Comparison of ENCODE assay signal across 8 mouse cellular contexts in the genomic region with DNA sequence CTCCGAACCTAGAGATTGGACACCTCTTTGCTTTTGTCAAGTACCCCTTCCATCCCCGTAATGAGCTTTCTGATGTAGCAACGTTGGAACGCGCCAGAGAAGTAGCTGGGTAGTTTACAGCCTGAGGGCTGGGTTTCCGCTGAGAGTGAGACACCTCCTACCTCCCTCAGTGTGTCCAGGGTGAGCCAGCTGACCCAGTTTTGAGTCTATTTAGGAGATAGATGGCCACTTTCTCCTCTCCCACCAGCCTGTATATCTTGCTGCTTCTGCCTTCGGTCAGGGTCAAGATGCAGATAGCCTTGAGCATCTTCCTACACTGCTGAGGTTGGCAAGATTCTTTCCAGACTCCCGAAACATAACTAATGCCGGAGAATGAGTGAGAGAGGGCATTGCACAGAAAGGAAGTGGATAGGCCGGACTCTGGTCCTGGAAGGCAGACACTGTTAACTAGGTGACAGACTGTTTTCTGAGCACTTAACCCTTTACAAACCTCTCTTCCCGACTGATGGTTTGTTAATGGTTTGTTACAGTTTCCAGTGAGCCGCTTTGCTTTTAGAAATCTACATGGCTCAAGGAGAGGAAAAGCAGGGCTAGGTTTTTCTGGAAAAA.
DNase-seq lines count a peak whose midpoint lies in the region; ATAC-seq lines count a peak whose summit lies in the region.

No protein-coding gene starts in this region.

- intact Hi-C loops in left cerebral cortex, postnatal 36 days (cut with DNase I): no loop called here
- intact Hi-C loops in gastrocnemius, postnatal 14 days (cut with DNase I; ENCODE audit: low total_unique reads): no loop called here

- H3K4me3 ChIP-seq in heart, embryonic 15.5 days: no peak overlapping the region
- H3K4me3 ChIP-seq in liver, embryonic 15.5 days (replicated peaks): no peak overlapping the region

- ATAC-seq in heart, embryonic 15.5 days (replicated peaks; ENCODE audit: insufficient number of reproducible peaks, insufficient read depth, low FRiP score, low read depth): peak; percentile 33; the same call in 1 of the 2 replicates
- ATAC-seq in liver, embryonic 15.5 days (ENCODE audit: insufficient read depth): peak; percentile 35; the same call in 1 of the 2 replicates

- no peaks in the 10 kb centered on the region for H3K36me3 ChIP-seq in heart, embryonic 15.5 days
- H3K36me3 ChIP-seq in liver, embryonic 15.5 days (replicated peaks): no peaks in the 10 kb centered on the region

- H3K27ac ChIP-seq in heart, embryonic 15.5 days: peak overlapping the region; percentile 70
- 0 out of 2 replicates have a peak overlapping the region, but pooled peaks have one; percentile 45 for H3K27ac ChIP-seq in liver, embryonic 15.5 days (replicated peaks)

- H3K9me3 ChIP-seq in heart, embryonic 15.5 days (replicated peaks): no peaks in the 10 kb centered on the region
- H3K9me3 ChIP-seq in liver, embryonic 15.5 days (replicated peaks): no peaks in the 10 kb centered on the region

- 0 out of 2 replicates have a peak overlapping the region, but pooled peaks have one; percentile 3 for H3K9ac ChIP-seq in heart, embryonic 15.5 days
- H3K9ac ChIP-seq in liver, embryonic 15.5 days: no peak overlapping the region

- H3K4me2 ChIP-seq in heart, embryonic 15.5 days: peak overlapping the region; percentile 33
- H3K4me2 ChIP-seq in liver, embryonic 15.5 days: peak overlapping the region; percentile 36

- DNase-seq in kidney, adult 11 months: peak; percentile 14
- no peak for DNase-seq in kidney, postnatal 10 days
- peak; percentile 21 for DNase-seq in cerebellum, adult 9-10 months
- DNase-seq in left cerebral cortex, postnatal 36 days (ENCODE audit: low spot score in 2 of 2): no peak
- no peak for DNase-seq in gastrocnemius, postnatal 14 days
- DNase-seq in B cell, adult 2 months: no peak

- WGBS in heart, embryonic 15.5 days: 27% methylated on average over 12 of the region's 12 CpGs
- 45% methylated on average over 12 of the region's 12 CpGs for WGBS in liver, embryonic 15.5 days (ENCODE audit: insufficient replicate concordance)

- H3K27me3 ChIP-seq in heart, embryonic 15.5 days: no peaks in the 10 kb centered on the region
- no peaks in the 10 kb centered on the region for H3K27me3 ChIP-seq in liver, embryonic 15.5 days

- H3K4me1 ChIP-seq in heart, embryonic 15.5 days (replicated peaks): peaks cover 50% of the 10 kb centered on the region
- H3K4me1 ChIP-seq in liver, embryonic 15.5 days (replicated peaks): peaks cover 12% of the 10 kb centered on the region

Comparison
In these comparisons a context has a peak if more than half of its experiments do, and no peak if none do; other contexts are left out.
1. DNase-seq: peak in kidney, adult 11 months (single experiment) and cerebellum, adult 9-10 months (single experiment); none in kidney, postnatal 10 days (single experiment), left cerebral cortex, postnatal 36 days (0 of 2), gastrocnemius, postnatal 14 days (single experiment) and B cell, adult 2 months (0 of 2).